Mouse (Mus musculus): ENCODE measurements around the gene Hexim1.

Hexim1 gene

GRCm38 (mm10) chr11:103119609-103120008 lies 3.6 kb downstream of the Hexim1 start:
- no peak for DNase-seq

DNA sequence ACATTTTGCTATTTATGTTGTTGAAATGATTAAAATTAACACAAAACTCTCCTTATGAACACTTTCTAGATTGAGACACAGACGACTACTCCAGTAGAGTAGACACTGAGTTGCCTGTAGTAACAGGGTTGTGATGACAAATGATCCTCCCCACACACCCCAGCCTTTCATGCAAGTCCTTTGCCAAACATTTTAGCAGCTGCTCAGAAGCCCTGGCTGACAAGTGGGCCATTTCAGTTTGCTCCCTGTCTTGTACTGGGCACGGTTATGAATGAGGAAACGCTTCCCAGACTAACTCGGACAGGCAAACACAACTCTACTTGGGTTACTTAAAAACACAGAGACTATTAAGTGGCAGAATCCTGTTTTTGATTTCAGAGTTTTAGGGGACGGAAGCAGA lies 4.3 kb downstream of the Hexim1 start:
- DNase-seq: no peak

DNA sequence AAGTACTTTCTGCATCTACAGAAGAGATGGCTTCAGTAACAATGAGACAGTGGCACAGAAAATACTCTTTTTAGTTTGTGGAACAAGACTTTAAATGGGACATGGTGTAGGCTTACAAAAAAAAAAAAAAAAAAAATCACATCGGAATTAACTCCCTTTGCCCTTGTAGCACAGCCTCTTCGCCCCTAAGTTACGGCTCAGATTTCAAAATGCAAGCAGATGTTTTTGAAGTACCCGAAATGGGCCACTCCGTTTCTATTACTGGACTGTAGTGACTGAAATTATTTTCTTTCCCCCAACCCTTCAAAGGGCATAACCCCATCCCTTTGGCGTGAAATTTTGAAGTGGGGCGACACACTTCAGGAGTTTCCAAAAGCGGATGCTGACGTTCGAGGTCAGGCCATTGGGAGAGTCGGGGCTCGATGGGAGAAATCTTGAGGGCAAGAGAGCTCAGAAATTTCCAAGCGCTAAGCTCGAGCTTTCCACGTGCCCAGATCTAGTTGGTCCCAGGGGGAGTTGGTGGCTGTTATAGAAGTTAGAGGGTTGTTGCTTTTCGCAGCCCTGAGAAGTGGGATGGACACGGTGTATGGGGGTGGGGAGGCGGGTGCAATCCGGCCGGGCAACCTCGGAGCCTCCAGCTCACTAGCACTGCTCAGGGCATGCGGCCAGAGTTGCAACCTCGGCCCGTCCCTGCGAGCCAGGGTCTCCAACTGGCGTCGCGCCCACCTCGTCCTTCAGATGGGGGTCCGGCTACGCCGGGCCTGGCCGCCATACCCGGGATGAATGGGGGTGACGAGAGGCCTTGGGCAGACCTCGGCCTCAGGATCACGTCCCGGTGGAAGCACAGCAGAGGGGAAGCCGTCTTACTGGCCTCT lies 15.9 kb downstream of the Hexim1 start, which contains the start of gene Hexim2:
TSS of gene Hexim2 (plus strand) at position 729 of the 875 bp plus-strand sequence.
- no peak for DNase-seq

- peak; percentile 100 for DNase-seq
These were observed 16.8 kb downstream of the Hexim1 start for GRCm38 (mm10) chr11:103132576-103133455.

DNA sequence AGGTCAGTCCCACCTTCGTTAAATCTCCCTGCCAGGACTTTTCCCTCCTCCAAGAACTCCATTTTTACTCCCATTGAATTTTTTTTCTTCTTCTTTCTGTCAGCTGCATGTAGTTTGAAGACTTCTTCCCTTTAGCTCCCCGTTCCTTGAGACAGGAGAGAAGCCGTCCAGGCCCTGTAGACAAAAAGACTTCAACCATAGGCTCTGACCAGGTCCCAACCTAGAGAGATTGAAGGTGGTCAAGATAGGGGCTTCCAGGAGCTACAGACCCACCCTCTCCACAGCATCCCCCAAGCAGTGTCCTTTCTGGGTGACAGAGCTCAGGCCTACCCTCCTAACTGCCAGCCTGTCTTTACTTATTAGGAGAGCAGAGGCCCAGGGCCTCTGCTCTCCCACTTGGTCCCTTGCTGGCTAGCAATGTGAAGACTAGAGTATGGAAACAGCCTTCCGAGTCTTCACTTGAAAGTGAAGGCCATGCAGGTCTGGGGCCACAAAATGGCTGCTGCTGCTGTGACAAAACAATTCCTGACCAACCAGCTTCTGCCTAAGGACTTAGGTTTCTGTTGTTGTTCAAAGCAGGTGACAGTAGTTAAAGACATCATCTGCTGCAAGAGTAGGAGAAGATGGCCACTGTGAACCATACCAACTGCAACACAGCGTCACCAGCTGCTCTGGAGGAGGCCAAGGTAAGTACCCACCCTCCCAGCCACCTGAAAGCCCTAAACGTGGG lies 17.6 kb downstream of the Hexim1 start:
- DNase-seq: no peak

- no peak for DNase-seq
These were observed 18.2 kb downstream of the Hexim1 start for GRCm38 (mm10) chr11:103134221-103134620.

DNA sequence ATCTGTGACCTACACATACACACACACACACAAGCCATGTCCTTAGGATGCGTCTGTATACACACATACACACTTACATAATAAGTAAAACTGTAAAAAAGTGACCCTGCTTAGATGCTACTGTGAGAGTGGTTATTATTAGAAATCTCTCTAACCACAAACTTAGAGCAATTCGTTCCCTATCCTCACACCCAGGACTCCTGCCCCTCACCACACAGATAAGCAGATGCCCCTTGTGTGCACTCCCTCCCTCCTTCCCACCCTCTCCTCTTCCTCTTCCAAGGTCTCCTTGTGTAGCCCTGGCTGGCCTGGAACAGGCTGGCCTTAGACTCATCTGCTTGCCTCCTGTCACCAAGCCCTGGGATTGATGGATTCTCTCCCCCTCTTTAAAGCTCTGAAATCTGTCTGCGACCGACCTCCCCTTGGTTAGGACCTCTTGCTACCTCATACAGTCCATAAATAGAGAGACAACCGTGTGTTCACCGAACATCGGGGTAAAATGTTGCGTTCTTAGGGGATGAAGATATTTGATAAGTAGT lies 20.1 kb downstream of the Hexim1 start:
- DNase-seq: no peak

DNA sequence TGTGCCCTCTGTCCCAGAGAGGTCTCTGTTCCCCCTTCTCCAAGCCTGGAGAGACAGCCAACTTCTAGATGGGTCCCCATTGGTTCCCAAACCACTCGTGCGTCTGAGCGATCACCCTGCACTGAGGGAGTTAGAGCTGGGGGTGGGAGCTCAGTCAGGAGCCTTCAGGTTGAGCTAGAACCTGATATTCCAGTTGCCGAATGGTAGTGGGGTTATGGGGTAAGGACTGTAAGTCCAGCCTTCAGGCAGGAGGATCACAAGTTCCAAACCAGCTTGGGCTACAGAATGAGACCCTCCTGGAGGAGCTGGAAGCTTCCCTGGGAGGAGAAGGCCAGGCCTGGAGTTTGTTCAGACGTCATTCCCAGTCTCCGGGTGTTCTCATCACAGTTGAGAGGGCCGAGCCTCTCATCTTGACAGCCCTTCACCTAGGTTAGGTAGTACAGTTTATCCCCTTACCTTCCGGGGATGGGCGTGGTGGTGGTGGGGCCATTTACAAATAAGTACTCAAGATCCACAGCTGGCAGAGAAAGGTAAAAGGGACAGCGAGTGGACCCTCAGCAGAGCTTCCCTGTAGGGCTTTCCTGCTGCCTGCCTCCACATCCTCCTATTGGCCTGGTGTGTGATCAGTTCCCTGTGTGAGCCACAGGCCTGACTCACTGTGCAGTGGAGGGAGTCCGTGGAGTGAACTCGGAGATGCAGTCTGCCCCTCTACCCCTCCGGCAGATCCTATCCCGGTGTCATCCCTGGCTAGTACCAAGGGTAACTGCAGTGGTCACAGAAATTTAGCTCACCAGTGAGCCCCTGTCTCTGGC lies 24.1 kb downstream of the Hexim1 start:
- DNase-seq: no peak

GRCm38 (mm10) chr11:103140763-103141100 lies 24.7 kb downstream of the Hexim1 start:
- DNase-seq: no peak

GRCm38 (mm10) chr11:103141101-103141943 lies 25.3 kb downstream of the Hexim1 start:
- DNase-seq: no peak

DNA sequence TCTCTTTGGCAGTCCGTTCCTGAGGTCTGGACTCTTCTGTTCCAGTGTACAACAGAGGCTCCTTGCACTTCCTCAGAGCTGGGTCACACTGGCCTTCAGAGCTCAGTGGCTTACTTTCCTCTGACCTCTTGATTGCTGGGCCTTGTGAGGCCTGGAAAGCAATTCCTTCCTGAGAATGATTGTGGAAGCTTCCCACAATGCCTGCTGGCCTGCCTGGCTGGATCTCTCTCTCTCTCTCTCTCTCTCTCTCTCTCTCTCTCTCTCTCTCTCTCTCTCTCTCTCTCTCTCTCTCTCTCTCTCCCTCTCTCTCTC lies 25.9 kb downstream of the Hexim1 start:
- no peak for DNase-seq

GRCm38 (mm10) chr11:103142441-103143182 lies 26.6 kb downstream of the Hexim1 start:
- DNase-seq: peak; percentile 92

DNA sequence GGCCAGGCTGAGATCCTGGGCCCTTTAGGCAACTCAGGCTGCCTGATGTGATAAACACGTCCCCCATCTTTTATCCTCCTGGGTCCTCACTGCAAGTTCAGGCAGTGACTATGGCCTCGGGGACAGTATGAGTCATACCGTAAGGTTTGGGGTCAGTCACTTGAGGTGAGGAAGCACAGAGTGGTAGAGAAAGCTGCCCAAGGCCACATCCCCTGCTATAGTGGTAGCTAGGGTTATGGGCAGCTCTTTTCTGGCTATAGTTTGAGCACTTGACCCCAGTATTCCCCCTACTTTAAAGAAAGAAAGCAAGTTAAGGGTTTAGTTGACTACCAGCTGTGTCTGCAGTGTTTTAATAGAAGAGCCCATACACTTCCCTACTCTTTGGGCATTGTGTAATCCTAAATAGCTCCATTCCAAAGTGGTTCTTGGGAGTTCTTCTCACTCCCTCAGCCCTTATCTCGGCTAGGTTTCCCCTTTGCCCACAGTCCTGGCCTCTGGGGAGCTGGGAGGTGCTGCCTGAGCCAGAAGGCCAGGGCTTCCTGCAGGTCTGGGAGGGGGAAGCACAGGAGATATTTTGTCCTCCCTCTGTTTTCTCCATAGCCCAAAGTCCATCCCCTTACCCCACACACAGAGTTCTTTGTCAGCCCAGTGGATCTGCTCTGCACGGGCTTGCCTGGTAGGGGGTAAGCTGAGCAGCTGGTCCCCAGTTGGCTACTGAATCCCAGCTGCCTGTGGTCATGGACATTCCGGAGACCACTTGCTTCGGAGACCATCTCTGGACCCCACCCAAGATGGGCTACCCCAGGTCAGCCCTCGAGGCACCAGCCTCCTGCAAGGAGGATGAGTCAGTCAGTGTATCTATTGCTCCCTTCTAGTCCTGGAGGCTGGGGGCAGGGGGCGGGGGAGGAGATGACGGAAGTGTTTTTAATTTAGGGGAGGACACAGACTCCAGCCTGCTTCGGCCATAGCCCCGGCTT lies 28.6 kb downstream of the Hexim1 start:
- DNase-seq: no peak

DNA sequence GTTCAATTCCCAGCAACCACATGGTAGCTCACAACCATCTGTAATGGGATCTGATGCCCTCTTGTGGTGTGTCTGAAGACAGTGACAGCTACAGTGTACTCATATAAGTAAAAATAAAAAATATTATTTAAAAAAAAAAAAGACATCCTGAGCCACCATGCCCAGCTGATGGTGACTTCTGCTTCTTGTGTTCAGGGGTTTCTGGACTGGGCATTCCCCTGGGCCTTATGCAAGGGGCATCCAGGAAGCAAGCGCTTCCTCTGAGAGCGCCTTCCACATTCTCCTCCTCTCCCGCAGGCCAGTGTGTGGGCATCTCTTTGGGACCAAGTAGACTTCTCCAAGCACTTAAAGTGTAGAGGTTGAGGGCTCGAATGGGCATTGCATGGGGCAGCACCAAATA lies 30.4 kb downstream of the Hexim1 start:
- no peak for DNase-seq

DNA sequence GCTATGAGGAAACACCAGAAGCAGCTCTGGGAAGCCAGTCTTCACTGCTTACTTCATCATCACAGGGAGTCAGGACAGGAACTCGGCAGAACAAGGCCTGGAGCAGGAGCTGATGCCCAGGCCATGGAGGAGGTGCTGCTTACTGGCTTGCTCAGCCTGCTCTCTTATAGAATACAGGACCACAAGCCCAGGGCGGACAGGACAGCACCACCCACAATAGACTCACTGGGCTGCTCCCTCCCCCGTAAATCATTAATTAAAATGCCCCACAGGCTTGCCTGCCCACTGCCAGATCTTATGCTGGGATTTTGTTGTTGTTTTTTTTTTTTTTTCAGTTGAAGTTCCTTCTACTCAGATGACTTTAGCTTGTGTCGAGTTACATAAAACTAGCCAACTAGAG lies 31.7 kb downstream of the Hexim1 start:
- no peak for DNase-seq

GRCm38 (mm10) chr11:103149771-103150170 lies 33.7 kb downstream of the Hexim1 start:
- DNase-seq: no peak

DNA sequence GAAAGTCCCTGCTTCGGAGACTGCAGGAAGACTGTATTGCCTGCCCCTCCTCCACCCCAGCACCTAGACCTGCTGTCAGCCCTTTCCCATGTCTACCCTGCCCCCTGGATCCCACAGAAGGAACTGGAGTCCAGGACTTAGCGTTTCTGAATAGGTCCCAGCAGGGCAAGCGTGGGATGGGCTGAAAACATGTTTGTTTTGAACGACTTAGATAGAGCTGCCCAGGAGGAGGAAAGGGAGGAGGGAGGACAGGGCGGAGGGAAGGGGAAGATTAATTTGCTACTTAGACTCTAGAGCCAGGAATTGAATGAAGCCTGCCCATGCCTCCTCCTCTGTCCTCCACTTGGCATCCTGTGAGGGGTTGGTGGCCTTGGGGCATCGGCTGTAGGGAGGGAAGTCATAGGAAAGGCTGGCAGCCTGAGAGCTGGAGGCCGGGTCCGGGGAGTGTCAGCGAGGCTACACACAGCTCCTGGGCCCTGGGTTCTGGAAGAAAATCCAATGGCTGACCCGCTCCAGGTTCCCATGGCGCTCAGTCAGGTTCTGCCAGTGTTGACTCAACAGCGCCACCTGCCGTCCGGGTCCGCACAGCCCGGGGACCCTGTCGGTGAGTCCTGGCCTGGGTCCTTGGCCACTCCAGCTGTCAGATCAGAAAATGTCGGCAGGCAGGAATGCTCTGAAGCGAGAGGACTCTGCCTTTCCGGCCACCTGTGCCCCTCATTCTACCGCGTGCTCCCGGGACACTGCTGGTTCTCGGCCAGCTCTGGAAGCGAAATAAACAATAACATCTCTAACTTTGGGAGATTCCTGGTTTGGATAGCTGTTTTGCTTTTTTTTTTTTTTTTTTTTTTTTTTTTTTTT lies 42.8 kb downstream of the Hexim1 start:
- peak; percentile 89 for DNase-seq

DNA sequence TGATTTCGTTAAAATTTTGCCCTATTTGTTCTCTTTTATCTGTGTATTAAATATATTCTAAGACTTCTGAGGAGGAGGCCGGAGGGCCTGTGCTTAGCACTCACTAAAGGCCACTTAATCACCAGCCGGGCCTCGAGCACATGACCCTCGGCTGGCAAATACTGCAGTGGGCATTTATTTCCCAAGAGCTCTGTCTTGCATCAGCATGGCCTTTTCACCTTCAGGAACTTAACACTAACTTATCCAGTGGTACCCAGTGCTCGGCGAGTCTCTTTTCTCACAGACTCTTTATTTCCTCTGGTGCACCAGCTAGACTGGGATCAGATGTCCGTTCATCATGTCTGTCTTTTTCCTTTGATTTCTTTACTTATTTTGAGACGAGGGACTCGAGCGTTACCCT lies 44.7 kb downstream of the Hexim1 start:
- no peak for DNase-seq
